Mouse (Mus musculus) midbrain, embryonic 14.5 days (tissue): Measurements from ENCODE around the gene Trpc4ap. TPM values are rescaled to one million over a fixed set of nuclear protein-coding genes. Genes with fewer than 3 reads are reported as not detected.

Experiments used
- ATAC-seq: fragments of 200-750 bp; cut with Nextera tagmentation; 2 replicates; pipeline ENCODE4 v1.8.0; 2017; ENCODE audit warnings: moderate number of reproducible peaks, moderate library complexity; ENCODE audit not compliant: low FRiP score, low TSS enrichment
- DNase-seq: peaks from one replicate; pipeline ENCODE4 v3.0.0-alpha.2; 2015
- H3K27ac ChIP-seq: fragments of 300-500 bp; sonication (generic); replicated peaks from 2 replicates; pipeline ENCODE4 v1.5.1; 2014; ENCODE audit warnings: mild to moderate bottlenecking, low read depth, low read length, moderate library complexity
- H3K27me3 ChIP-seq: fragments of 300-500 bp; sonication (generic); 2 replicates; pipeline ENCODE4 v1.6.1; 2014; ENCODE audit warnings: low read length, control low read depth, mixed read lengths; ENCODE audit not compliant: control insufficient read depth, insufficient read depth
- H3K36me3 ChIP-seq: fragments of 300-500 bp; sonication (generic); 2 replicates; pipeline ENCODE4 v1.6.1; 2014; ENCODE audit warnings: low read length, control low read depth; ENCODE audit not compliant: control insufficient read depth, insufficient read depth
- H3K4me1 ChIP-seq: fragments of 300-500 bp; sonication (generic); 2 replicates; pipeline ENCODE4 v1.6.1; 2014; ENCODE audit warnings: mild to moderate bottlenecking, antibody characterized with exemption, low read length, control low read depth; ENCODE audit not compliant: control insufficient read depth, insufficient read depth
- H3K4me2 ChIP-seq: fragments of 300-500 bp; sonication (generic); 2 replicates; pipeline ENCODE4 v1.6.1; 2014; ENCODE audit warnings: mild to moderate bottlenecking, low read length, moderate library complexity
- H3K4me3 ChIP-seq: fragments of 300-500 bp; sonication (generic); replicated peaks from 2 replicates; pipeline ENCODE4 v1.5.1; 2014; ENCODE audit warnings: low read depth, low read length
- H3K9ac ChIP-seq: fragments of 300-500 bp; sonication (generic); replicated peaks from 2 replicates; pipeline ENCODE4 v1.6.1; 2014; ENCODE audit warnings: mild to moderate bottlenecking, low read length, moderate library complexity
- H3K9me3 ChIP-seq: fragments of 300-500 bp; sonication (generic); 2 replicates; pipeline ENCODE4 v1.6.1; 2016; ENCODE audit warnings: low read length, control low read depth, mixed read lengths; ENCODE audit not compliant: control insufficient read depth
- WGBS: fragments of 180-500 bp; shearing (Covaris S2); extraction: QIAGEN DNeasy Blood & Tissue Kit; methylation state at CpG from one replicate; pipeline ENCODE4 v1.1.7; 2014; 5-methylcytosine and 5-hydroxymethylcytosine counted together
- microRNA counts: library from miRNA; unstranded; fragments of <30 nt; microRNA quantifications from one replicate; lab custom pipeline; 2016
- microRNA-seq: library from miRNA; unstranded; fragments of <30 nt; microRNA quantifications from one replicate; pipeline ENCODE4, GENCODE M21; 2016
- polyA plus RNA-seq: library from polyadenylated mRNA; unstranded; fragments of >200 nt; fragmentation: Nextera tagmentation; extraction: Ambion mirVana; gene quantifications from 2 replicates; pipeline ENCODE4 v1.2.1, GENCODE M21; 2014

Trpc4ap gene
- polyA plus RNA-seq, 1 experiment from 2014 or later: 171 TPM

DNA sequence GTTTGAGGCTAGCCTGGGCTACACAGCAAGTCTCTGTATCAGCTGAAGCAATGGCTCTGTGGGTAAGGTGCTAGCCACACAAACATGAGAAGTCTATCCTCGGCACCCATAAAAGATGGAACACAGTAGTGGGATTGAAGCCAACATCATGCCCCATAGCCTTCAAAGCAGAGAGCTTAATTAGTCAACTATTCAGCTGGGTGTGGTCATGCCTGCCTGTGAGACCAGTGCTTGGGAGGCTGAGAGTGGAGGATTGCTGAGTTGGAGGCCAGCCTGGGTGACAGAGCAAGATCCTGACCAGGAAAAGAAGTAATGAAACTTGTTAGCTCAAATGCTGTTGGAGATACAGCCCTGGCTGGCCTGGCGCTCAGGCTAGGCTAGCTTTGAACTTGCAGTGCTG, 101.3 kb downstream of the Trpc4ap start:
- no peaks in the 10 kb centered on the region for H3K36me3 ChIP-seq
- H3K9me3 ChIP-seq: no peaks in the 10 kb centered on the region
- 91% methylated on average over 2 of the region's 2 CpGs for WGBS
- H3K4me3 ChIP-seq: no peak overlapping the region
- no peak overlapping the region for H3K9ac ChIP-seq
- H3K4me2 ChIP-seq: no peak overlapping the region
- no peaks in the 10 kb centered on the region for H3K27me3 ChIP-seq
- no peak overlapping the region for H3K27ac ChIP-seq
- DNase-seq: no peak
- no peak for ATAC-seq
- peaks cover 8% of the 10 kb centered on the region; the same call in 1 of the 2 replicates for H3K4me1 ChIP-seq

GRCm38 (mm10) chr2:155589521-155589920, 102.7 kb downstream of the Trpc4ap start:
- WGBS: 78% methylated on average over 6 of the region's 6 CpGs

DNA sequence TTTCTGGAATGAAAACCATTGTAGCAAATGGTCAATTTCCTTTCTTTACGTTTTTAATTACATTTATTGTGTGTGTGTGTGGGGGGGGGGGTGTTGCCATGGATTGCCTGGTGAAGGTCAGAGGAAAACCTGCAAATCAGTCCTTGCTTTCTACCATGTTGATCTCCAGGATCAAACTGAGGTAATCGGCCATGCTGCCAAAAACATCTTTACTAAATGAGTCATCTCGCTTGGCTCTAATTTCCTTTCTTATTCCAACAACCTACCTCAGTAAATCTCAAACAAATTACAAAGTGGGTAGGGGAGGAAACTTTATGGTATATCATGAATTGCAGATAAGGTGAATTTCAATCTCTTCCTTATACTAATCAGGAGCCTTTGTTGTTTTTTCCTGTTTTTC, 104.0 kb downstream of the Trpc4ap start:
- ATAC-seq (no peak), DNase-seq (no peak)
- Histone ChIP-seq H3K4me1 (peaks cover 8% of the 10 kb centered on the region; the same call in 1 of the 2 replicates), H3K4me2 (no peak overlapping the region), H3K4me3 (no peak overlapping the region), H3K9ac (no peak overlapping the region), H3K27ac (no peak overlapping the region), H3K27me3 (no peaks in the 10 kb centered on the region), H3K36me3 (no peaks in the 10 kb centered on the region), H3K9me3 (no peaks in the 10 kb centered on the region)
- WGBS: 82% methylated on average over 3 of the region's 3 CpGs

More at GRCm38 (mm10) chr2:155589521-155589920, 102.7 kb downstream of the Trpc4ap start:
- Histone ChIP-seq H3K36me3 (no peaks in the 10 kb centered on the region), H3K27me3 (no peaks in the 10 kb centered on the region), H3K4me1 (peaks cover 8% of the 10 kb centered on the region; the same call in 1 of the 2 replicates), H3K9ac (no peak overlapping the region), H3K27ac (no peak overlapping the region), H3K4me3 (no peak overlapping the region), H3K9me3 (no peaks in the 10 kb centered on the region), H3K4me2 (no peak overlapping the region)
- ATAC-seq (no peak), DNase-seq (no peak)

DNA sequence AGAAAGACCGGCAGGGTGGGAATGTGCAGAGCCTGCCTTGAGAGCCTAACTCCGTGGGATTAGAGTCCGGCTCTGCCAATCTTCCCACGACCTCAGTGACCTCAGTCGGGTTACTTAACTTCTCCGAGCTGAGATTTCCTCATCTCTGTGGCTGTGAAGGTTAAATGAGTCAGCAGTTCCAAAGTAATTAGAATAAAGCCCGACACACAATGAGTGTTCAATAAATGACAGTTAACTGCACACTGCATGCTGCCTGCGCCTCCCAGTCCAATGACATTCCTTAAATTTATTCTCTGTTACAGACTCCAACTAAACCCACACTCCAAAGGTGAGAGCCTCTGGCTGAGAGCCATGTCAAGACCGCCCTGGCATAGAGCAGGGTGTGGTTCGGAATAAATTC, 106.7 kb downstream of the Trpc4ap start:
- no peak for DNase-seq

DNA sequence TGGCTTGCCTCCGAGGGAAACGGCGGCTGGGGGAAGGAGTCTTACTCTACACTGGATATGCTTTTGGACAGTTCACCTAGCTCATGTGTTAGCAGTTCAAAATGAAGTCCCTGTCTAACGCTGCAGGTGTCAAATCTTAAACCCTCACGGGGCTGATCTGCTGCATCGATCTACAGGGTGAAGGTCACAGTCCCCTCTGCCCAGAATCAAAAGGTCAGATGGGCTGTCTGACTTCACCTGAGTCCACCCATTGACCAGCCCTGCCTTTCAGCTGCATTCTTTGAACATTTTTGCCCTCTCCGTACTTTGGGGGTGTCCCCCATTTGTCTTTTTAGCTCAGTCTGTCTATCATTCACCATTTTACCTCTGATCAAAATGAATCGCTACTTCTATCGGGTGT, 107.1 kb downstream of the Trpc4ap start:
- Histone ChIP-seq H3K9ac (no peak overlapping the region), H3K36me3 (no peaks in the 10 kb centered on the region), H3K9me3 (no peaks in the 10 kb centered on the region), H3K27ac (no peak overlapping the region), H3K4me3 (no peak overlapping the region), H3K27me3 (no peaks in the 10 kb centered on the region), H3K4me2 (no peak overlapping the region), H3K4me1 (no peaks in the 10 kb centered on the region)
- ATAC-seq (no peak), DNase-seq (no peak)
- WGBS: 61% methylated on average over 9 of the region's 9 CpGs

More for the DNA sequence above, 106.7 kb downstream of the Trpc4ap start:
- WGBS: 36% methylated on average over 10 of the region's 10 CpGs
- H3K9me3 ChIP-seq: no peaks in the 10 kb centered on the region
- no peak for ATAC-seq
- no peak overlapping the region for H3K27ac ChIP-seq
- H3K4me3 ChIP-seq: no peak overlapping the region
- H3K4me2 ChIP-seq: no peak overlapping the region
- H3K4me1 ChIP-seq: no peaks in the 10 kb centered on the region
- H3K36me3 ChIP-seq: no peaks in the 10 kb centered on the region
- H3K9ac ChIP-seq: no peak overlapping the region
- no peaks in the 10 kb centered on the region for H3K27me3 ChIP-seq

MicroRNA genes within 50 kb of the gene (microRNA counts, 519-probe panel; counts per million panel counts)
- microRNA mmu-miR-499 (lab: Ali Mortazavi, UCI): not detected

Small RNAs within 50 kb of the gene (microRNA-seq; reads per million reads assigned to microRNA genes)
- gene Mir499: 3.2 reads per million, percentile 21 among the genes with 10 or more reads in this experiment

Other genes starting within 250 kb of the Trpc4ap start
- 36.6 and 41.5 TPM in 2 replicates for gene Ncoa6, start 218.5 kb downstream of the Trpc4ap start, polyA plus RNA-seq
- gene Acss2, start 174.4 kb downstream of the Trpc4ap start, polyA plus RNA-seq: 22.4 and 25.7 TPM in 2 replicates
- 41.1 and 43.2 TPM in 2 replicates for gene Ggt7, start 174.1 kb downstream of the Trpc4ap start, polyA plus RNA-seq
- gene Gss, start 99.6 kb downstream of the Trpc4ap start, polyA plus RNA-seq: 14.8 and 15.2 TPM in 2 replicates
- 0.64 and 0.77 TPM in 2 replicates for gene Myh7b, start 81.2 kb downstream of the Trpc4ap start, polyA plus RNA-seq
- 42.6 and 47.2 TPM in 2 replicates for gene Edem2, start 37.1 kb upstream of the Trpc4ap start, polyA plus RNA-seq
- not detected in 2 replicates for gene Gm17581, start 43.5 kb upstream of the Trpc4ap start, polyA plus RNA-seq
- gene Procr, start 58.7 kb upstream of the Trpc4ap start, polyA plus RNA-seq: 1.1 and 2.3 TPM in 2 replicates
- 17.7 and 24.6 TPM in 2 replicates for gene Mmp24, start 83.0 kb upstream of the Trpc4ap start, polyA plus RNA-seq
- 25.5 and 38.5 TPM in 2 replicates for gene BC029722, start 127.0 kb upstream of the Trpc4ap start, polyA plus RNA-seq
- 129 and 134 TPM in 2 replicates for gene Eif6, start 134.5 kb upstream of the Trpc4ap start, polyA plus RNA-seq
- gene Fam83c, start 142.5 kb upstream of the Trpc4ap start, polyA plus RNA-seq: 0.38 and 0.41 TPM in 2 replicates
- 45.0 and 58.6 TPM in 2 replicates for gene Uqcc1, start 237.9 kb upstream of the Trpc4ap start, polyA plus RNA-seq
- gene Gm15557, start 248.3 kb upstream of the Trpc4ap start, polyA plus RNA-seq: not detected in 2 replicates